Mouse (Mus musculus) neural tube, embryonic 14.5 days (tissue): ENCODE measurements around the gene Tspan3. TPM values are rescaled to one million over a fixed set of nuclear protein-coding genes. Genes with fewer than 3 reads are reported as not detected.

Experiments
- ATAC-seq: fragments of 200-750 bp; cut with Nextera tagmentation; 2 replicates; pipeline ENCODE4 v1.8.0; 2017; ENCODE audit warnings: low read depth, mild to moderate bottlenecking, moderate TSS enrichment, moderate library complexity
- H3K27ac ChIP-seq: fragments of 300-500 bp; sonication (generic); 2 replicates; pipeline ENCODE4 v1.5.1; 2014; ENCODE audit warnings: low read depth, mild to moderate bottlenecking, control low read depth, low read length, moderate library complexity, mixed read lengths
- H3K27me3 ChIP-seq: fragments of 300-500 bp; sonication (generic); 2 replicates; pipeline ENCODE4 v1.6.1; 2014; ENCODE audit warnings: low read length; ENCODE audit not compliant: control insufficient read depth, insufficient read depth
- H3K36me3 ChIP-seq: fragments of 300-500 bp; sonication (generic); 2 replicates; pipeline ENCODE4 v1.6.1; 2014; ENCODE audit warnings: low read length, mixed read lengths; ENCODE audit not compliant: control insufficient read depth, insufficient read depth
- H3K4me1 ChIP-seq: fragments of 300-500 bp; sonication (generic); 2 replicates; pipeline ENCODE4 v1.6.1; 2014; ENCODE audit warnings: low read length; ENCODE audit not compliant: control insufficient read depth, insufficient read depth
- H3K4me2 ChIP-seq: fragments of 300-500 bp; sonication (generic); 2 replicates; pipeline ENCODE4 v1.6.1; 2014; ENCODE audit warnings: mild to moderate bottlenecking, low read depth, low read length, control low read depth
- H3K4me3 ChIP-seq: fragments of 300-500 bp; sonication (generic); 2 replicates; pipeline ENCODE4 v1.5.1; 2014; ENCODE audit warnings: low read depth, low read length, control low read depth, mixed read lengths
- H3K9ac ChIP-seq: fragments of 300-500 bp; sonication (generic); replicated peaks from 2 replicates; pipeline ENCODE4 v1.6.1; 2014; ENCODE audit warnings: low read depth, mild to moderate bottlenecking, control low read depth, low read length, mixed read lengths
- H3K9me3 ChIP-seq: fragments of 300-500 bp; sonication (generic); 2 replicates; pipeline ENCODE4 v1.6.1; 2016; ENCODE audit warnings: low read length; ENCODE audit not compliant: control insufficient read depth
- WGBS: fragments of 180-500 bp; shearing (Covaris S2); extraction: QIAGEN DNeasy Blood & Tissue Kit; methylation state at CpG from one replicate; pipeline ENCODE4 v1.1.7; 2014; 5-methylcytosine and 5-hydroxymethylcytosine counted together
- polyA plus RNA-seq: library from polyadenylated mRNA; unstranded; fragments of >200 nt; fragmentation: Nextera tagmentation; extraction: Ambion mirVana; gene quantifications from 2 replicates; pipeline ENCODE4 v1.2.1, GENCODE M21; 2014

Tspan3 gene
- polyA plus RNA-seq, 1 experiment from 2014 or later, result 598 TPM

DNA sequence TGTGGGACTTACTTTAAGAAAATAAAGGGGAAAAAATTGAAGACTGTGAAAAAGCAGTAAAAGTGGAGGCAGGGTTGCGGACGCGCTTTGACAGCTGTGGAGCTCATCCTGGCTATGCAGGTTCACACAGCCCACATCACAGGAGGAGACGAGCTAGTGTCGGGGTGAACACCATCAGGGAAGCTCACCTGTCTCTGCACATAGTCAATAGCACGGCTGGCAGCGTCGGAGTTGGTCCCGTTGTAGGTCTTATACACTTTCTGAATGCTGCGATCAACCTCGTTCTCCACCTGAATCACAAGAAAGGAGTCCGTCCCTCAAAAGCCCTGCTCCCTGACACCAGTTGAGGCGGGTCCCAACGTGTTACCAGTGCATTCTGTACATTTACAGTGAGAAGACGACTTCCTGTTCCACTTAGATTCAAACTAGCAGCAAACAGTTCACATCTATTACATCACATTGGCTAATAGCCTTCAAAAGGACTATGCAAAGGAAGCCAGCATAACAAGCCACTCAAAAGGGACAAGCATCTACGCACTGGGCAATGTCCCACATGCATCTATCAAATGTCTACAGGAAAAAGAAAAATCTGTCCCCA is 18.9 kb downstream of the Tspan3 start:
- H3K4me2 ChIP-seq, result no peak overlapping the region
- no peak overlapping the region for H3K27ac ChIP-seq
- WGBS, result 94% methylated on average over 16 of the region's 16 CpGs
- no peak overlapping the region for H3K4me3 ChIP-seq
- no peaks in the 10 kb centered on the region for H3K4me1 ChIP-seq
- no peak overlapping the region for H3K9ac ChIP-seq
- H3K36me3 ChIP-seq, result peaks cover 28% of the 10 kb centered on the region
- H3K9me3 ChIP-seq, result no peaks in the 10 kb centered on the region
- ATAC-seq, result no peak
- no peaks in the 10 kb centered on the region for H3K27me3 ChIP-seq

DNA sequence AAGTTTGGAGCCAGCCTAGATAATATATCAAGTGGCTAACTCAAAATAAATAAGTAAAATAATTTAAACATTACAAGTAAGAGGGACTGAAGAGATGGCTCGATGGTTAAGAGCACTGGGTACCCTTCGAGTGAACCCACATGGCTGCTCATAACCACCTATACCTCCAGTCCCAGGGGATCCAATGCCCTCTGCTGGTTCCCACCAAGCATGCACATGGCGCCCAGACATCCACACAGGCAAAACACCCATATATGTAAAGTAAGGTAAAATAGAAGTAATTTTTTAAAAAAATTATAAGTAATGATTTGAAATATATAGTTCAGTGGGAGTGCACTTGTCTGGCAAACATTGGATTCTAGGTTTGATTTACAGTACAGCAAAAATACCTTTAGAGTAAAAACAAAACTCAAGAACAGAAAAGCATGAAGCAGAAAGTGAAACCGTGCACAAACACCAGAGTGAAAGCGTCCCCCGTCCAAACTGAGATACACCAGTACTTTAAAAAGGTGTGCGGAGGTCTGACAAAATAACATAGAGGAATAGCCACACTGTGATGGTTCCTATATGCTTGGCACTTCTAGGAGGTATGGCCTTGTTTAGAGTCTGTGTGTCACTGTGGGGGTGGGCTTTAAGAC is 20.8 kb downstream of the Tspan3 start:
- H3K4me2 ChIP-seq, result no peak overlapping the region
- no peak for ATAC-seq

DNA sequence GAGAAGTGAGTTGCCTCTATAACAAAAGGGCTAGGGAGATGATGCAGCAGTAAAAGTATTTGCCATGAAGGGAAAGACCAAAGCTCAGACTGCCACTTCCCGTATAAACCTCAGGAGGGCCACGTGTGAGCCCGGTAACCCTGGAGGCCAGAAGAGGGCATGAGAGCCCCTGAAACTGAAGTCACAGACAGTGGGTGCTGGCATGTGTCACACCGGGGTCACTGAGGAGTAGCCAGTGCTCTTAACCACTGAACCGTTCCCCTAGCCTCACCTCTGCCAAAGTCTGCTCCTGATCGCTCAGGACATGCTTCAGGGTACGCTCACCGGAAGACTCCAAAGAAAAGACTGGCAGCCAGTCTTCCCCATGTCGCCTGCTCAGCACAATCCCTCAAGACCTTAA is 23.5 kb downstream of the Tspan3 start:
- no peak for ATAC-seq
- WGBS, result 88% methylated on average over 9 of the region's 9 CpGs
- Histone ChIP-seq H3K9me3 (no peaks in the 10 kb centered on the region), H3K27ac (no peak overlapping the region), H3K4me2 (no peak overlapping the region), H3K36me3 (peaks cover 30% of the 10 kb centered on the region), H3K4me1 (no peaks in the 10 kb centered on the region), H3K27me3 (no peaks in the 10 kb centered on the region), H3K4me3 (no peak overlapping the region), H3K9ac (no peak overlapping the region)

More for the DNA sequence above, 20.8 kb downstream of the Tspan3 start:
- 96% methylated on average over 7 of the region's 7 CpGs for WGBS
- no peak overlapping the region for H3K27ac ChIP-seq
- no peaks in the 10 kb centered on the region for H3K9me3 ChIP-seq
- H3K4me1 ChIP-seq, result no peaks in the 10 kb centered on the region
- H3K36me3 ChIP-seq, result peaks cover 32% of the 10 kb centered on the region
- no peak overlapping the region for H3K4me3 ChIP-seq
- no peaks in the 10 kb centered on the region for H3K27me3 ChIP-seq
- no peak overlapping the region for H3K9ac ChIP-seq

DNA sequence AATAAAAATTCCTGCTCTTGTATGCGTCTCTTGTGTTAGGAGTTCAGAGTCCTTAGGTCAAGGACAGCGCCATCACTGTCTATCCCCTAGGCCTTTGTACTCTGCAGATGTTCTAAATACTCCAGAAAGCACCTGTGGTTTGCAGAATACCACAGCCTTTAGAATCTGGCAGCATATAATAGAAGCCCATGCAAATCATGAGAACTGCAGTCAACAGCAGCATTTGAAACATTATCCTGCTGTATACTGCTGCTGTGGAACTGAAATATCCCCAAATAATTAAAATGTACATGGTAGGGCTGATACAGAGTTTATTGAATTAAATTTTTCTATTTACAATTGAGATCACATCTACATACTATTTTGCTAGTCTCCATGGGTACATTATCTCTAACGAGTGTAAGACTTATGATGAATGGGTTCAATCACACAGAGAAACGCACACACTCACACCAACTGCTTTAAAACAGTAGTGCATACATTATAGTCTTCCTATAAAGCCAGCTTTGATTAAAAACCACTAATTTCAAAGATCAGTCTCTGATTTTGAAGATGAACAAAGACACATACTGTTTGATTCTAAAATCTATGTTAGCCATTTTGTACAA is 29.6 kb downstream of the Tspan3 start:
- Histone ChIP-seq H3K27ac (peak overlapping the region; percentile 40; the same call in 1 of the 2 replicates), H3K4me1 (no peaks in the 10 kb centered on the region), H3K4me2 (no peak overlapping the region), H3K4me3 (no peak overlapping the region), H3K27me3 (no peaks in the 10 kb centered on the region), H3K36me3 (peaks cover 29% of the 10 kb centered on the region), H3K9ac (no peak overlapping the region), H3K9me3 (no peaks in the 10 kb centered on the region)
- ATAC-seq, result no peak; the same call in 1 of the 2 replicates
- WGBS, result 66% methylated on average over 4 of the region's 4 CpGs

DNA sequence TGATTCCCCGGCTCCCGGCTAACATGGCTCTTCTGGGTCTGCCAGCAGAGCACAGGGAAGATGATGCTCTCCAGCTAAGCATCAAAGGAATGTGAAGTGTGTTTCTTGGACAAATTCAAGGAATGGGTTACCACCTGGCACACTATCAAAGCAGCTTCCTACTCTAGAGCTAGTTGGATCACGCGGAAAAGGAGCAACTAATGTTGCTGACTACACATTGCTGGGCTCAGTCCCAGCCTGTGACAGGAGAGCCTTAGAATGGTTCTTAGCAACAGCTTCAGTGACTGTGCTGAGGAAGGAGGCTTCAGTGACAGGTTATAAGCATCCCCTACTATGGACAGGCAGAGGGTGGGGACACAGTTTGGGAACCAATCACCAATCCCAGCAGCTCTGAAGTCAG is 30.7 kb downstream of the Tspan3 start:
- ATAC-seq, result no peak
- WGBS, result 92% methylated on average over 4 of the region's 4 CpGs

DNA sequence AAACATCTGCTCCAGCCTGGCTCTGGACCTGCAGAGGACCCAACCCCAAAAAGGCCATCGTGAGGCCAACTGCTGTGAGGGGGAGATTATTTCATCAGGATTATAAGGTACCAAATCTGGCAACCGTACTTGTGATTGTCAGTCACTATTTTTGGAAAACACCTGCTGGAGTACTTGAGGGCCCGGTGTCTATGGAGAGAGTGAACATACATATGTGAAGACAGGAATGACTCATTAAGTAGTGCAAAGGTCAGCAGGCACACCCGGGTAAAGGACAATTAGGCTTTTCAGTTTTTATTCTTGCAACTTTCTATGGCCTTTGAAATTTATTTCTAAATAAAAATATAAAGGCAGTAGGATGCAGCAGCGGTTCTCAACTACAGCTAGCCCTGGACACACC is 31.3 kb downstream of the Tspan3 start:
- no peak overlapping the region for H3K4me2 ChIP-seq
- WGBS, result 88% methylated on average over 5 of the region's 5 CpGs
- peaks cover 34% of the 10 kb centered on the region for H3K36me3 ChIP-seq
- no peaks in the 10 kb centered on the region for H3K27me3 ChIP-seq
- H3K4me1 ChIP-seq, result no peaks in the 10 kb centered on the region
- H3K9ac ChIP-seq, result no peak overlapping the region
- no peak overlapping the region for H3K4me3 ChIP-seq
- no peaks in the 10 kb centered on the region for H3K9me3 ChIP-seq
- ATAC-seq, result no peak
- no peak overlapping the region for H3K27ac ChIP-seq

More for the DNA sequence above, 30.7 kb downstream of the Tspan3 start:
- Histone ChIP-seq H3K4me3 (no peak overlapping the region), H3K9ac (no peak overlapping the region), H3K4me1 (no peaks in the 10 kb centered on the region), H3K36me3 (peaks cover 29% of the 10 kb centered on the region), H3K27me3 (no peaks in the 10 kb centered on the region), H3K27ac (no peak overlapping the region), H3K4me2 (no peak overlapping the region), H3K9me3 (no peaks in the 10 kb centered on the region)

- Histone ChIP-seq H3K4me3 (no peak overlapping the region), H3K4me2 (no peak overlapping the region), H3K9me3 (no peaks in the 10 kb centered on the region), H3K36me3 (peaks cover 34% of the 10 kb centered on the region), H3K4me1 (no peaks in the 10 kb centered on the region), H3K27me3 (no peaks in the 10 kb centered on the region), H3K9ac (no peak overlapping the region), H3K27ac (no peak overlapping the region)
- 60% methylated on average over 10 of the region's 10 CpGs for WGBS
- no peak for ATAC-seq
These were observed 33.3 kb downstream of the Tspan3 start for GRCm38 (mm10) chr9:56131813-56132525.

DNA sequence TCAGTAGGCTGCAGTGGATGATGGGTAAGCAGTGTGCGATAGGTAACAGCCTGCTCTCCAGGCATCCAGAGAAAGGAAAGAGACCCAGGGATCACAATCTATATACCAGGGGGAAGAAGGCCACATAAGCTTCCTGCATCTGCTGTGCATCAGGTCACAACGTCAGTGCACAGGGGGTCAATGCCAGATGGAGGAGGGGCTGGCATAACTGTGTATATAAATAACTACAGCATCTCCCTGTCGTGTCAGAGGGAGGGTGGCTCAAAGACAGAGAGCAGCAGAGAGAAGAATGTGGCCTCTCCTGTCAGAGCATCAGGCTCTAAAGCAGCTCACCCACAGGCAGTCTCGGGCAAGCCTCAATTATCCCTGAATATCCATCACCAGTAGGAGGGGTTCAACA is 34.7 kb downstream of the Tspan3 start:
- no peak for ATAC-seq
- Histone ChIP-seq H3K4me2 (no peak overlapping the region), H3K27me3 (no peaks in the 10 kb centered on the region), H3K9me3 (no peaks in the 10 kb centered on the region), H3K9ac (no peak overlapping the region), H3K4me3 (no peak overlapping the region), H3K36me3 (peaks cover 23% of the 10 kb centered on the region), H3K27ac (no peak overlapping the region), H3K4me1 (no peaks in the 10 kb centered on the region)
- 50% methylated on average over 4 of the region's 4 CpGs for WGBS

- no peak overlapping the region for H3K27ac ChIP-seq
- H3K9me3 ChIP-seq, result no peaks in the 10 kb centered on the region
- no peak overlapping the region for H3K4me3 ChIP-seq
- H3K36me3 ChIP-seq, result peaks cover 17% of the 10 kb centered on the region
- no peaks in the 10 kb centered on the region for H3K27me3 ChIP-seq
- no peak for ATAC-seq
- no peak overlapping the region for H3K9ac ChIP-seq
- no peak overlapping the region for H3K4me2 ChIP-seq
- WGBS, result 94% methylated on average over 3 of the region's 3 CpGs
- no peaks in the 10 kb centered on the region for H3K4me1 ChIP-seq
These were observed 35.3 kb downstream of the Tspan3 start for GRCm38 (mm10) chr9:56129951-56130350.
